Mouse (Mus musculus): Measurements from ENCODE around the gene Ccdc9b.
A peak's percentile ranks its signal among the peaks of the same experiment; 100 is the strongest.

DNA sequence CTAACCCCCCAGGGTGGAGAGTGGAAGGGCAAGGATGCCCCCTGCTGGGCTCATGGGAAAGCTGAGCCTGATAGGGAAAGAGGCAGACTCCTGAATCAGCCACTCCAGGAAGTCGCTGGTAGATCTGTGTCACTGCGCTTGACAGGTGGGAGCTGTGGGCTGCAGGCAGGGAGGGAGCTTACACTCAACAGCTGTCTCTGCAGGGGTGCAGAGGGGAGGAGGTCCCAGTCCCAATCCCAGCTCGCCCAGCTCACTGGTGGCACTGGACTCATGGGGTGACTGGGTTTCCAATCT lies 31.9 kb downstream of the Ccdc9b start:
- peak; percentile 27 to 92; a peak in 2 of 4 replicates for TF ChIP-seq CTCF (conservative IDR thresholded peaks at IDR 0.05 in 1 of 2, IDR thresholded peaks at IDR 0.05 in 1 of 2; ENCODE audit: low read depth in 2 of 2, low read length in 2 of 2)
- no peak for TF ChIP-seq POLR2A (IDR thresholded peaks at IDR 0.05; ENCODE audit: low read depth, low read length)
- TF ChIP-seq NRF1 (IDR thresholded peaks at IDR 0.05; ENCODE audit: low read depth, low read length), result no peak
- no peak for TF ChIP-seq PAX5 (IDR thresholded peaks at IDR 0.05; ENCODE audit: low read length)
- no peak for TF ChIP-seq TCF12 (IDR thresholded peaks at IDR 0.05; ENCODE audit: low read depth, low read length)
- TF ChIP-seq MEF2A (IDR thresholded peaks at IDR 0.05; ENCODE audit: borderline replicate concordance, low read depth, low read length), result no peak
- no peak for TF ChIP-seq RCOR1 (conservative IDR thresholded peaks at IDR 0.05; ENCODE audit: low read depth, low read length)
- no peak for TF ChIP-seq EP300 (IDR thresholded peaks at IDR 0.05; ENCODE audit: low read length)
- peak; percentile 12; the same call in 1 of the 2 replicates for TF ChIP-seq ZC3H11A (IDR thresholded peaks at IDR 0.05; ENCODE audit: low read depth, low read length)
- no peak for TF ChIP-seq CHD1 (IDR thresholded peaks at IDR 0.05; ENCODE audit: low read depth, low read length)
- TF ChIP-seq CHD2 (IDR thresholded peaks at IDR 0.05; ENCODE audit: low read length), result no peak
- no peak for TF ChIP-seq ETS1 (conservative IDR thresholded peaks at IDR 0.05; ENCODE audit: low read depth, low read length)
- TF ChIP-seq POLR2AphosphoS2 (IDR thresholded peaks at IDR 0.05; ENCODE audit: low read depth, low read length), result no peak

Data from CH12.LX (cell line).